Mouse (Mus musculus): Measurements from ENCODE around the gene Chrnb4.
A peak's percentile ranks its signal among the peaks of the same experiment; 100 is the strongest.

Chrnb4 gene

DNA sequence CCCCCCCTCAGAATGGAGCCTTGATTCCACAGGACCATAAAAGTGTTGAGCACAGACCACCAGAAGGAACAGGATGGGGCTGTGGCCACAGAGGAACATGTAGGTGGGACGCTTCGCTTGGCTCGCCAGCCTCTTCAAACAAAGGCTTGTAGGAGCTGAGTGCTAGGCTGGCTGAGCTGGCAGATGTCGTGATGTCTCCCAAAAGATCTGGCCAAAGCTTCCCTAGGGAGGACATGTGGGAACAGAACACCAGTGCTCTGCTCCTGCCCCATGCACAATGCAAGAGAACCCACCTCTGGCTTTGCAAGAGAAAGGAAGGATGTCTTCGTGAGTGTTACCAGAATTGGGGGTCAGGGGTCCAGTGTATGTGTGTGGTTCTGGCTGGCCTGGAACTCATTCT, 25.3 kb downstream of the Chrnb4 start:
- DNase-seq, result no peak

DNA sequence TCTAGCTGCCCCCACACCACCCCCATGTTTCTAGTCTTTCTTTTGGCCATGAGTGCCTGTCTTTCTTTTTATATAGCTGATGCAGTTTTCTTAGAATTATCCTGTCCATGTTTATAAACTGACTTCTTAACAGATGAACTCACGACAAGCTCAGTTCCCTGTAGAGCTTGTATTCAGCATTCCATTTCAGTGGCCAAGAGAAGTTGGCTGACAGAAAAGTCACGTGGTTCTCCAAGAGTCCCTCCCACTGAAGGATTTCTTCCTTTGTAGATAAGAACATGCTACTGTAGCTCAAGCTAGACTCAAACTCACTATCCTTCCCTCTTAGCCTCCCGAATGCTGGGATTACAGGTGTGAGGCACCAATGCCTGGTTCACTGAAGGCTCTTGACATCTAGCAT, 31.7 kb downstream of the Chrnb4 start:
- no peak for DNase-seq

DNA sequence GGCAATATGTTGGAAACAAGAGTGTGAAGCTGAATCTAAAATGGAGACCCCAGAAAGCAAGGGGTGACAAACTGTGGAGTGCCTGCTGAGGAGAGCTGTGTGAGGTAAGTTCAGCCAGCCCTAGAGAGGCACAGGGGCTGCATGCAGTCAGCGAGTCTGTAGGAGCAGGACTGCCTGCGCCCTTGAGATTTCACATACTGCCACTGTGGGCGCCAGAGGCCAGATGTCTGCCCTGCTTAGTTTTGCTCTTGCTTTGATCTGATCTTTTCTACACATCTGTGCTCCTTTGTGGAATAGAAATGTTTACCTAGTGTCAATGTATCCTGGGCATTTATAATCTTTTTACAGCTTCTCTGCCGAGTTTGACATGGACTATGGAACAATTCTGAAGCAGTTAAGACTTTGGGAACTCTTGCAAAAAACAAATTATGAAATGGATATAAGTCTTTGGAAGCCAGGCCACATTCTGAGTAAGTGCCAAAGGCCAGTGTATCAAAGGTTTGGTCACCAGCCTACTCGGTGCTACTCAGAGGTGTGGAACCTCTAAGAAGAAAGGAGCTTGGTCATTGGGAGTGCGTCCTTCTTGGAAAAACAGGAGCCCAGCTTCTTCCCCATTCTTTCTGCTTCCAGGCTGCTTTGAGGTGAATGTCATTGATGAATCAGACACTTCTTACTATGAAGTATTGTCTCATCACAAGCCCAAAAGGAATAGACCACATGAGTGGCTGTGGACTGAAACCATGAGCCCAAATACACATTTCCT, 37.8 kb downstream of the Chrnb4 start:
- no peak for DNase-seq

DNA sequence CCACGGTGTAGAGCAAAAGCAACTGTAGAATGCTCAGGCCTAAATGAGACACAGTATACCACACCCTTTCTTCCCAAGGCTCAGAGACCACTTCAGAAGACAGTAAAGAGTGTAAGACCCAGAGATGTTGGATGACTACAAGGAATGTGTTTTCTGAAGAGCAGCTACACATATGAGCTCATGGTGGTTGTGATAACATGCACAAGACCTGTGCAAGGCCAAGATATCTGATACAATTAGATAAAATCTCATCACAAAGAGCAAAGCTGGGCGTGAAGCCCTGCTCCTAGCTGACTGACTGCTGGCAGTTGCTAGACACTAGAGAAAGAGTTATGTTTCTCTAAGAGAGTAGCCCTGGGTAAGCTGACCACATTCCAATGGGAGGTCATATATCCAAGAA, 38.9 kb downstream of the Chrnb4 start:
- no peak for DNase-seq

DNA sequence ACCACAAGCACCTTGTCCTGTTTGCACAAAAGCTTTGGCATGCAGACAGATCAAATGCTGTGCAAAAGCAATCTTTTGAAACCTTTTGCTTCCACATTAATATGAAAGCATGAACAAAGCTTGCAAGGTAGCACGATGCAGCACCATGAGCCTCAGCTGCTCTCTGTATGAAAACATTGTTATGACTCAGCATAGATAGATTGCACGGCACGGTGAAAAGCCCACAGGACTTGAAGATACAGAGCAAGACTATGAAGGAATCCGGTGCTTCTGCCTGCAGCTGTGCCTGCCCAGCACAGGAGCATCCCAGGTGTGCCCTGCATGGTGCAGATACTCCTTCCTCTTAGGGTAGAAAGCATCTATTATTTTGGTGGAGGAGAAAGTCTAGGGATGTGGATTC, 45.0 kb downstream of the Chrnb4 start:
- DNase-seq, result no peak

DNA sequence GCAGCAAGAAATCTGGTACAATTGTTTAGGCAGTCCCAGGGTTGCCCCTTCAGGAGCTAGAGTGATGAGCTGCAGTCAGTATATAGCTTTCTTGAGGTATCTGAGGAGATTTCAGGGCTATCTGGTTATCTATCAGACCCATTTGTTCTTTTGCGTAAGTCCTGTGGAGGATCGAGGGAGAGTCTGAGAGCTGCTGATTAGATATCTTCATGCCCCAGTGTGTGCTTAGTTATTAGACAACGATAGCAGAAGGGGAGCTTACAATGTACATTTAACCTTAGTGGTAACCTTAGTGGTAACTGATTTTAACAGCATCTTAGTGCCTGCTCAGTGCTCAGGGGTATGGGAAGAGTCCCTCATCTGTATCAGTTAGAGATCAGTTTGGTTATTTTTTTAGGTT, 52.9 kb downstream of the Chrnb4 start:
- DNase-seq, result no peak

DNA sequence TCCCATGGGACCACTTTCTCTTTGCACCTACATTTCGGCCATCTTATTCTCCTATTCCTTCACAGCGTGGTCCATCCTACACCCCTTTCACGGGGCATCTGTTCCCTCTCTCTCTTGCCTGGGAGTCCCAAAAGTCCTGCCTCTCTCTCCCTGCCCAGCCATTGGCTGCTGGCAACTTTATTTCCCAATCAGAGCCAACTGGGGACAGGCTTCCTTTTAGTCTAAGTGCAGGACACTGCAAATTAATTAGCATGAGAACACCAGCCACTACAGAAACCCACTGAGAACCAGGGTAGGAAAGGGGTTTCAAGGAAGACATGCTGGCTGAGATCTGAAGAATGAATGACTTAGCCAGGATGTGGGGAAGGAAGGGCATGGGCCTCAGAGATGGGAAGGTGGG, 54.2 kb downstream of the Chrnb4 start:
- DNase-seq, result no peak

DNA sequence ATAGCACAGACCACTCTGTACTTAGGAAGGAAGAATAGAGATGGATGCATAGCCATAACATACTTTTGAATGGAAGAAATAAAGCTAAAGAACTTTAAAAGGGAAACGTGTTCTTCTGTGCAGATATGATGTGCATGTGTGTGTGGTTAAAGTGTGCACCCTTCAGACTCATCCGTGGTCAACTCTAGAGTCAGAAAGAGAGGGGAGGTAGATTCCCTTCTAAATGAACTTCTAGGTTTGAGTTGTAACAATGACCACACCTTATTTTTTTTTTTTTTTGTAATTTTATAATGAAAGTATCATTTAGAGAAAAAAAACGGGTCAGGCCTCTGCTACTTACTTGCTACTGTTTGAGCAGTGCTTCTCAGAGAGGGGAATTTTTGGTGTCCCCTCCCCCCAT, 58.2 kb downstream of the Chrnb4 start:
- no peak for DNase-seq

DNA sequence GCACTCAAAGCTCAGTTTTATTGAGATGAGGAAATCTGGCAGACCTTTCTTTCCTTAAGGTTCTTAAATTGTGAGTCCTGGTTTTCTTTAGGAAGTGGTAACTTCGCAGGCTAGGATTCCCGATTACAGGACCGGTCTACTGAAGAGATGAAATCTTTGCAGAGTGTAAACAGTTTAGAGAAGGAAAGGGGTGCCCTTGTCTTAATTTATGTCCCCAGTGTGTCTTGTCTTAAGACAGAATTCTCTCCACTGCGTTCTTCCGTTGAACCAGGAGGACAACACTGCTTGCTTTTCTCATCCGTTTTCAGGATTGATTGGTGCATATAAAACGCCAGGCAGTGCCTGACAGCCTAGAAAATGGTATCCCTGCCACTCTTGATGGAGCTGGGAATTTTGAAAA, 66.2 kb downstream of the Chrnb4 start:
- no peak for DNase-seq

DNA sequence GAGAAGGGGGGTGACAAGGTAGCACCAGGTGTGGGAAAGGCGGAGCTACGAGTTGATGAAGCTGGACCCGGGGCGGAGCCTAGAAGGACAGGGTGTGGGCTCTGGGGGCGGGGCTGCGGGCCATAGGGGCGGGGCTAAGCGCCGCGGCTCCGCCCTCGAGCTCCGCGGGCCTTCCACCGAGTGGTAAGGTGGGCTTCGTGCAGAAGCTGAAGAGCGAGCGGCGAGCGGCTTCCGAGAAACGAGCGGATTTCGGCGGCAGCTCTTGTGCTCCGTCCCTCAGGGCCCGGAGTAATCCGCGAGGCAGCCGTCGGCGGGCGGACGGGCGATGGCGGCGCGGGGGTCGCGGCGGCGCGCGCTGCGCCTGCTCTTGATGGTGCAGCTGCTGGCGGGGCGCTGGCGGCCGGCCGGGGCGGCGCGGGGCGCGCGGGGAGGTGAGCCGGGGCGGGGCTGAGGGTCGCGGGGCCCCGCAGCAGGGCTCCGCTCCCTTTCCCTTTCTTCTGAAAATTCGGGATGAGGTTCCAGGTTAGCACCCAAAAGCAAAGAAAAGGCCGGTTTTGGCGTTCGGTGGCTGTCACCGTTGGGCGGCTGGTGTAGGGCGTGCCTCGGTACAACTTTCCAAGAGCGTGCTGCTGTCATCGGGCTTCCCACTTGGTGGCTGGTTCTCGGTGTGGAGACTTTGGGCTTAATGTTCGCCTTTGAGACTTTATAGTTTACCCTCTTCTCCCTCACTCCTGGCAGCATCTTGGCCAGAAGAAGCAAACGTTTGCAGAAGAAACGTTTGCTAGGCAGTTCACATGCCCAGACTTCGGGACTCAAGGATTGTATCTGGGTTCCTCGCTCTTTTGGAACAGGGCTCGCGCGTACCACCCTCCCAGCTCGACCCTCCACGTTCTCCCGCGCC, 67.0 kb downstream of the Chrnb4 start:
- DNase-seq, result peak; percentile 62

DNA sequence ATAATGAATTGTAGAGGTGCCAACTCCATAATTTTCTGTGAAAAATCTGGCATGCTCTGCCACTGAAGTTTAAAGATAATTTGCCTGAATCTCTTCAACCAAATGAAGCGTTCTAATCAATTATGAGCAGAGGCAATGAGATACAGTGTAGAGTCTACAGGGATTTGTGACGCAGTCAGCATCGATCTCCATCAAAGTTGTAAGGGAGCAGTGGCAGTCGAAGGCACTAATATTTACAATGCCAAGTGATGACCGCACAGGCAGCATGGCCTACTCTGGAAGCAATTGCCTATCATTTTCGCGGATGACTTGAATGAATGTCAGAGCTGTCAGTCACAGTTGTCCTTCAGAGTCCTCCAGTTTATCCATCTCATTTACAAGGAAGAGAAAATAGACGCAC, 67.9 kb downstream of the Chrnb4 start, which contains the start of gene Chrna5:
Gene Chrna5, plus strand, starts transcription at position 207 of the 400 bp plus-strand sequence.
- no peak for DNase-seq

All from liver (tissue).